Mouse (Mus musculus): ENCODE measurements around the gene Fbxw8. TPM values are rescaled to one million over a fixed set of nuclear protein-coding genes. Genes with fewer than 3 reads are reported as not detected.
A peak's percentile ranks its signal among the peaks of the same experiment; 100 is the strongest.

The Fbxw8 gene
- total RNA-seq, 2 experiments from 2014 or later, result 20.8 to 24.2 TPM

- Histone ChIP-seq H3K4me3 (no peak overlapping the region), H3K27ac (no peak overlapping the region)
- intact Hi-C loops (cut with DNase I), result no loop called here
- no peak for TF ChIP-seq CTCF (IDR thresholded peaks at IDR 0.05)
- no peak for DNase-seq
Observed at GRCm38 (mm10) chr5:118078550-118078949, 76.7 kb downstream of the Fbxw8 start.

GRCm38 (mm10) chr5:118076721-118077592 lies 78.3 kb downstream of the Fbxw8 start:
- intact Hi-C loops (cut with DNase I), result no loop called here
- Histone ChIP-seq H3K27ac (0 out of 2 replicates have a peak overlapping the region, but pooled peaks have one; percentile 35), H3K4me3 (no peak overlapping the region)
- DNase-seq, result peak; percentile 46
- peak; percentile 26; the same call in 1 of the 2 replicates for TF ChIP-seq CTCF (IDR thresholded peaks at IDR 0.05)

DNA sequence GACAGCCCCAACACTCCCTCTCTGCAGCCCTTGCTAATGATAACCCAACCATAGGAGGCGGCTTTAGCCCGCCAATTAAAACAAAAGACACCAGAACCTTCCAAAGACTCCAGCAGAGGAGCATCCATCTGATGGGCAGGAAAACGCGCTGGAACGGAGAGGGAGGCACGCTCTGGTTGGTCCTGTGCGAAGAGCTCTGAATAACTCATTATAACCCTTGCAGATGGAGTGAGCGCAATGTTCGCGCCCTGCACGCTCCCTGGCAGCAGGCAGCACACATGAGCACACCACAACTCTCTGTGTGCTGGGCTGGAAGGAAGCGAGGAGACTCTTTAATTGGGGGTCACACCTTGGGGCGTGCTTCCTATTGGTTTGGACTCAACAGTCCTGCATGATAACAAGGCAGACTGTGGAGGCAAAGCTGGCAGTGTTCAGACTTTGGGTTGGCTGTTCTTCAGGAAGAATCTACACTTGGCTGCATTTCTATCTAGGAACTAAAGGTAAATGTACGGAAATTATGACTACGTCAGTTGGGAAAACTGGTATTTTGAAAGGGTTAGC lies 82.0 kb downstream of the Fbxw8 start:
- no peak for DNase-seq
- intact Hi-C loops (cut with DNase I), result no loop called here
- no peak for TF ChIP-seq CTCF (IDR thresholded peaks at IDR 0.05)
- Histone ChIP-seq H3K4me3 (no peak overlapping the region), H3K27ac (no peak overlapping the region)

- no peak overlapping the region for H3K4me3 ChIP-seq
- no peak overlapping the region for H3K27ac ChIP-seq
- intact Hi-C loops (cut with DNase I), result no loop called here
- no peak for TF ChIP-seq CTCF (IDR thresholded peaks at IDR 0.05)
- DNase-seq, result no peak
Observed at GRCm38 (mm10) chr5:118071766-118072165, 83.5 kb downstream of the Fbxw8 start.

DNA sequence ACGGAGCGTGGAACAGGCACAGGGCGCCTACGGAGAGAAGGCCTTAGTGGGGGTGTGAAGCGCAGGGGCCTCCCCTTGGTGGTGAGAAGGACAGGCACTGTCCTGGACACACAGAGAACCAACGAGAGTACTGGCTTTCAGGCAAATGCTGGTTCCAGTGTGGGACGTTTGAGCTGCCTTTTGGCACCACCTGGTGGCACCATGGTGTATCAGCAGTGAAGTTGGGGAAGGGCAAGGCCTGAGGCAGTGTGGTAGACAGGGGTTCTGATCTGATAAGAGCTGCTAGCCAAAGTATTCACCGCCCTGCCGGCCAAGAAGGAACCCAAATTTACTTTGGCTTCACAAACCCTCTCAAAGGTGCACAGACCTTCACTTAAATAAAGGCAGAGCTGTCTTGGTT lies 85.9 kb downstream of the Fbxw8 start:
- Histone ChIP-seq H3K4me3 (no peak overlapping the region), H3K27ac (no peak overlapping the region)
- DNase-seq, result peak; percentile 59
- intact Hi-C loops (cut with DNase I), result loop anchor here (2.0 kb wide), 1 partner anchor 65 kb away; no protein-coding TSS in a partner anchor
- TF ChIP-seq CTCF (IDR thresholded peaks at IDR 0.05), result peak; percentile 86

- no peak for TF ChIP-seq CTCF (IDR thresholded peaks at IDR 0.05)
- DNase-seq, result no peak
- no peak overlapping the region for H3K27ac ChIP-seq
- intact Hi-C loops (cut with DNase I), result loop anchor here (2.0 kb wide), 1 partner anchor 63 kb away; no protein-coding TSS in a partner anchor
- H3K4me3 ChIP-seq, result no peak overlapping the region
Observed at GRCm38 (mm10) chr5:118067984-118068494, 87.2 kb downstream of the Fbxw8 start.

DNA sequence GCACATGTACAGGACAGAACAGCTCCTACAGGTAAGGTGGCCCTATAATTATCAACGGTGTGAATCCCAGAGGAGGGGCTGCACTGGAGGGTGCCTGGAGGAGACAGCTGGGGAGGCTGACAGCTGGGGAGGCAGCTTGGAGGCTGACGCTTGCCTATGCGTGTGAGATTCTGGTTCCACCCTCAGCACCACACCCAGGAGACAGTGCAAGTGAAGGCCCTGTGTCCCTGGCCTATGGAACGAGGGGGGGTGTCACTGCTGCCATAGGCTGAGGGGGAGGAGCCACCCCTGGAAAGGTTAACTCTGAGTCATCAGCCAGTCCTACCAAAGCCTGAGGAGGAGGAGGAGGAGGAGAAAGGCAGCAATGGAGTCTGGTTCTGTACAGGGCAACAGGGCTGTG lies 87.7 kb downstream of the Fbxw8 start:
- no peak overlapping the region for H3K27ac ChIP-seq
- TF ChIP-seq CTCF (IDR thresholded peaks at IDR 0.05), result no peak
- DNase-seq, result no peak
- intact Hi-C loops (cut with DNase I), result no loop called here
- no peak overlapping the region for H3K4me3 ChIP-seq

GRCm38 (mm10) chr5:118066828-118067227 lies 88.4 kb downstream of the Fbxw8 start:
- H3K27ac ChIP-seq, result no peak overlapping the region
- TF ChIP-seq CTCF (IDR thresholded peaks at IDR 0.05), result peak; percentile 86
- H3K4me3 ChIP-seq, result no peak overlapping the region
- peak; percentile 83 for DNase-seq
- intact Hi-C loops (cut with DNase I), result no loop called here

DNA sequence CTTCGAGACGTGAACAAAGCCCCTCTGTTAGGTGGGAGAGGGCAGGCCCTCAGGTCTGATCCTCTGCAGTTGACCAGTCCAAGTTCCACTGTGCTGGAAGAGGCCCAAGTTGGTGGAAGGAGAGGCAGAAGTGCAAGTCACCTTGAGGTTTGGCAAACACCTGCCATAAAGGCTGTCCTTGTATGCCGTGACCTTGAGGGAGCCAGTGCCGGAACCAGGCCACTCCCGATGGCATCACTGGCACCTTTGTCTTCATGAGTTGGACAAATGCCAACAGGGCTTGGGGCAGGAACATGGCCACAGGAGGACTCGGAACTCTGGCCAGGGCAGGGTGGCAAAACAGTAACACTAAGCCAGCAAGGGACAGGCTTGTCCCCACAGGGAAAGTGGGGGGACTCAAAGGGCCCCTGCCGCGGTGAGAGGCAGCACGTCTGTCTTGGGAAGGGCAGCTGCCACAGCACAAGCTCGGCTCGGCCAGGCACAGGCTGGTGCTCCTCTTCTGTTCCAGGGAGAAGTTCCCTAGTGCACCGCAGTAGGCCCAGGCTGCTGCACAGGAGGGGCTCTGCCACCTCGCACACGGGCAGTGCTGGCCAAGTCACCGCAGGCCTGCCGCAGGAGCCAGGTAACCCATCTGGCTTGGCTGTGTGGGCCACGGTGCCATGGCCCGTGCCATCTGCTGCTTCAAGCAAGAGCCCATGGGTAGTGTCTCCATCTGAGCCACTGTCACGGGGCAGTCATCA lies 89.6 kb downstream of the Fbxw8 start:
- DNase-seq, result no peak
- intact Hi-C loops (cut with DNase I), result no loop called here
- TF ChIP-seq CTCF (IDR thresholded peaks at IDR 0.05), result no peak
- H3K4me3 ChIP-seq, result no peak overlapping the region
- no peak overlapping the region for H3K27ac ChIP-seq

- no peak overlapping the region for H3K27ac ChIP-seq
- H3K4me3 ChIP-seq, result no peak overlapping the region
- intact Hi-C loops (cut with DNase I), result no loop called here
- no peak for DNase-seq
- TF ChIP-seq CTCF (IDR thresholded peaks at IDR 0.05), result no peak
Observed at GRCm38 (mm10) chr5:118064284-118064901, 90.9 kb downstream of the Fbxw8 start.

GRCm38 (mm10) chr5:118063181-118063621 lies 92.1 kb downstream of the Fbxw8 start:
- intact Hi-C loops (cut with DNase I), result no loop called here
- DNase-seq, result peak; percentile 17
- no peak for TF ChIP-seq CTCF (IDR thresholded peaks at IDR 0.05)
- Histone ChIP-seq H3K27ac (no peak overlapping the region), H3K4me3 (no peak overlapping the region)

DNA sequence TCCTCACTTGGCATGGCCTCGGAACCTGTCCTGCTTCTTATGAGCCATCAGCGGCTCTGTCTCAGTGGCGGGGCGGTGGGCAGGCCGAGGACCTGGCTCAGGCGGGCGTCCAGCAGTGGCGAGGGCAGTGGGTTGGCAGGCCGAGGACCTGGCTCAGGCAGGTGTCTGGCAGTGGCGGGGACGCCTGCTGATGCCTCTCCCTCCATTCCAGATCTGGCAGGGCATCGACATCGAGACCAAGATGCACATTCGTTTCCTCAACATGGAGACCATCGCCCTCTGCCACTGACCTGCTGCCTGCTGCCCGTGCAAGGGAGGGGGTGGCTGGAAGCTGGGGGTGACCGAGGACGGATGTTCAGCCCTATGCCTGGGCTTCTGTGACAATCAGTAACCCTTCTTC lies 93.9 kb downstream of the Fbxw8 start:
- Histone ChIP-seq H3K27ac (no peak overlapping the region), H3K4me3 (no peak overlapping the region)
- intact Hi-C loops (cut with DNase I), result no loop called here
- DNase-seq, result no peak
- TF ChIP-seq CTCF (IDR thresholded peaks at IDR 0.05), result no peak

Data from gastrocnemius, adult 2 months (tissue).